Mouse (Mus musculus): Measurements from ENCODE around the gene Mt2.

Gene Mt2

DNA sequence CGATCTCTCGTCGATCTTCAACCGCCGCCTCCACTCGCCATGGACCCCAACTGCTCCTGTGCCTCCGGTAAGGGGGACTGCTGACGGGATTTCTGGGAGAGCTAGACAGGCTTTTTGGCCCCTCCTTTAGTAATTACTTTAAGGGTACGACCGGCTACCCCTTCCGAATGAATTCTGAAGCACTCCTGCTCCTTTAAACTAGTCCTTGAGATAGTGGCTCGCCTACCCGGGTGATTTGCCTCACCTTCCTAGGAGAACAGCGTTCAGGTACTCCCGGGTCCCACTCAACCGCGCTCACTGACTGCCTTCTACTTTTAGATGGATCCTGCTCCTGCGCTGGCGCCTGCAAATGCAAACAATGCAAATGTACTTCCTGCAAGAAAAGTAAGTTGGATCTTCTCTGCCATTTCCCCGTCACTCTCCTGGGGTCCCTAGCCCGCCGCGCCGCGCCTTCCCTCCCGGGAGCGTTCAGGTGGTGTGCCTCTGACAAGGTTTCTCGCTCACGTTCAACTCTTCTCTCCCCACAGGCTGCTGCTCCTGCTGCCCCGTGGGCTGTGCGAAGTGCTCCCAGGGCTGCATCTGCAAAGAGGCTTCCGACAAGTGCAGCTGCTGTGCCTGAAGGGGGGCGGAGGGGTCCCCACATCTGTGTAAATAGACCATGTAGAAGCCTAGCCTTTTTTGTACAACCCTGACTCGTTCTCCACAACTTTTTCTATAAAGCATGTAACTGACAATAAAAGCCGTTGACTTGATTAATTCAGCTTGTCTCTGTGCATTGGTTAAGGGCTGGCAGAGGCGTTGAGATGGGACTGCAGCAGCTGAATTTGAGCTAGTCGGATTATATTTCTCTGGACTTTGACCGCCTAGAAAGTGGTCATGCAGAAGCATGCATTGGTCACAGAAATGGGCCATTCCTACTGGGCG lies 607 bp downstream of the Mt2 start:
- DNase-seq (ENCODE audit: low read depth, low spot score) = no peak

DNA sequence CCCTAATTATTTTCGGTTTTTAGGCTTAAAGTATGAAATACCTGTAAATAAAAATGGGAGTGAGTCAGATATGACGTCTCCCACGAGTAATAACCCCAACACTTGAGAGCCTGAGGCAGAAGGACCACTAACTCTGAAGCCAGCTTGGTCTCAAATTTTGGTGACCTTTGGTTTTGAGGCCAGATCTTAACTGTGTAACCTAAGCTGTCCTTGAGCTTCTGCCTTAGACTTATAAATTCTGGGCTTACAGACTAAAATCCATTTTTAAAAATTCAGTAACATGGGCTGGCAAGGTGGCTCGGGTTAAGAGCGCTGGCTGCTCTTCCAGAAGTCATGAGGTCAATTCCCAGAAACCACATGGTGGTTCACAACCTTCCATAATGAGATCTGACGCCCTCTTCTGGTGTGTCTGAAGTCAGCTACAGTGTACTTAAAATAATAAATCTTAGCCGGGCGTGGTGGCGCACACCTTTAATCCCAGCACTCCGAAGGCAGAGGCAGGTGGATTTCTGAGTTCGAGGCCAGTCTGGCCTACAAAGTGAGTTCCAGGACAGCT lies 1.5 kb downstream of the Mt2 start:
- DNase-seq (ENCODE audit: low read depth, low spot score) = no peak

DNA sequence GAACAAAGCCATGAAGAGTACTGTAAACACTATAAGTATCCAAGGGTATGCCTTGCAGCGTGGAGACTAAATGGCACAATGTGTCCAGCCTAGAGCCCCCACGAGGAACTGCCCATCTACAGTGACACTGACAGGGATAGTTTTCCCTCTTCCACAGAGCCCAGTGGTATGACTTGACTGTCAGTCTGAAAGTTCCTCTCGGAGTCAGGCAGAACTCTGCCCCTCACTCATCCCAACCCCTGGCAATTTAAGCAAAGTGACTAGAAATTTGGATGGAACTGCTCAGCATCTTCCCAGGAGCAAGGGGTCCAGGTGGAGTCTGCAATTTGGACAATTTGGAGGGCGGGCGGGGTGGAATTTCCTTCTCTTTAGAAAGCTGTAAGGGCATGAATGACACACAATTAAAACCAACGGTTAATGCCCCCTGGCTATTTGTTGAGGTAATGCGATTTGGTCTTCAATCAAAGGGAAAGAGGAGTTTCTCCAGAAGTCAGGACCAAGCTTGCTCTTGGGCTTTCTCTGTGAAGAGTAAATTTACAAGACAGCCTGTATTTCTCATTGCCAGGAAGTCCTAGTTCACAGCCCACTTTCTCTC lies 2.3 kb downstream of the Mt2 start:
- no peak for DNase-seq (ENCODE audit: low read depth, low spot score)

DNA sequence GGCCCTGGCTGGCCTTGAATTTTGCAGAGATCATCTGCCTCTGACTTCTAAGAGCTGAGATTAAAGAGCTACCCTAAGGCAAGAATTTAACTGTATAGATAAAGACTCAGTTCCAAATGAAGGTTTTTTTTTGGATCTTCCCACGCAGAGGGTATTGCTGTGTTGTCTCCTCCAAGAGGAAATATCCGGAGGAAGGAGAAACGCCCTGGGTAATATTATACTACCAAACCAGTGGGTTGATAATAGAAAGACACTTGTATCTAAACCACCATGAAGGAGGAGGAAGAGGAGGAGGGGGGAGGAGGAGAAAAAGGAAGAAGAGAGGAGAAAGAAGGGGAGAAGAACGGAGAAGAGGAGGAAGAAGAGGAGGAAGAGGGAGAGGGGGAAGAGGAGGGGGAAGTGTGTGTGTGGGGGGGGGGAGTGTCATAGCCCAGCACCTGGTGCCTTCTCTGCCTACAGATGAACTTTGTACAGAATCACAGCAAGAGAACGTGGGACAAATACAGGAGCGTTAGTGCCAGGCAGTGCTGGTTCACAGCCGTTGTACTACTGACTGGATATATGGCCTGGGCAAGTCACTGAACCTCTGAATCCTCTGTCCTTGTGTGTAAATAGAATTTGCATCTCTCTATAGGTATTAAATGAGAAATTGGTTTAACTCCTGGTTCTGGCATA lies 5.4 kb downstream of the Mt2 start:
- no peak for DNase-seq (ENCODE audit: low read depth, low spot score)

DNA sequence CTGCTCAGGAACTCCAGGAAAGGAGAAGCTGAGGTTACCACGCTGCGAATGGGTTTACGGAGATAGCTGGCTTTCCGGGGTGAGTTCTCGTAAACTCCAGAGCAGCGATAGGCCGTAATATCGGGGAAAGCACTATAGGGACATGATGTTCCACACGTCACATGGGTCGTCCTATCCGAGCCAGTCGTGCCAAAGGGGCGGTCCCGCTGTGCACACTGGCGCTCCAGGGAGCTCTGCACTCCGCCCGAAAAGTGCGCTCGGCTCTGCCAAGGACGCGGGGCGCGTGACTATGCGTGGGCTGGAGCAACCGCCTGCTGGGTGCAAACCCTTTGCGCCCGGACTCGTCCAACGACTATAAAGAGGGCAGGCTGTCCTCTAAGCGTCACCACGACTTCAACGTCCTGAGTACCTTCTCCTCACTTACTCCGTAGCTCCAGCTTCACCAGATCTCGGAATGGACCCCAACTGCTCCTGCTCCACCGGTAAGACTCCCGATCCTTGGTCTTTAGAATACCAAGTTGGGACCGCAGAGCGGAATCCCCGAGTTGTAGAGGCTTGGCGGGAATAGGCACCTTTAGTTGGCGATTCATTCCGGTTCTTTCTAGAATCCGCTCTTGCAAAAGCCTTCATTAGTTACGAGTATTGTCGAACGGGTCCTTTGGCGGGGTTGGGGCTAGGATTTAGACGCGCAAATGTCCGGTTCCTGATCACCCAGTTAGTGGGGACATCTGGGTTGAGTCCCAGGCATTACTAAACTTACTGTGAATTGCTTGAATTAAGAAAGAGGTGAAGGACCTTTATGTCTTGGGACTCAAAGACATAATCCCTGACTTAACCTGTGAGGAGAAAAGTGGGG lies 6.6 kb downstream of the Mt2 start, which contains the start of gene Mt1:
TSS of gene Mt1 (plus strand) at position 226 of the 856 bp plus-strand sequence.
- no peak for DNase-seq (ENCODE audit: low read depth, low spot score)

DNA sequence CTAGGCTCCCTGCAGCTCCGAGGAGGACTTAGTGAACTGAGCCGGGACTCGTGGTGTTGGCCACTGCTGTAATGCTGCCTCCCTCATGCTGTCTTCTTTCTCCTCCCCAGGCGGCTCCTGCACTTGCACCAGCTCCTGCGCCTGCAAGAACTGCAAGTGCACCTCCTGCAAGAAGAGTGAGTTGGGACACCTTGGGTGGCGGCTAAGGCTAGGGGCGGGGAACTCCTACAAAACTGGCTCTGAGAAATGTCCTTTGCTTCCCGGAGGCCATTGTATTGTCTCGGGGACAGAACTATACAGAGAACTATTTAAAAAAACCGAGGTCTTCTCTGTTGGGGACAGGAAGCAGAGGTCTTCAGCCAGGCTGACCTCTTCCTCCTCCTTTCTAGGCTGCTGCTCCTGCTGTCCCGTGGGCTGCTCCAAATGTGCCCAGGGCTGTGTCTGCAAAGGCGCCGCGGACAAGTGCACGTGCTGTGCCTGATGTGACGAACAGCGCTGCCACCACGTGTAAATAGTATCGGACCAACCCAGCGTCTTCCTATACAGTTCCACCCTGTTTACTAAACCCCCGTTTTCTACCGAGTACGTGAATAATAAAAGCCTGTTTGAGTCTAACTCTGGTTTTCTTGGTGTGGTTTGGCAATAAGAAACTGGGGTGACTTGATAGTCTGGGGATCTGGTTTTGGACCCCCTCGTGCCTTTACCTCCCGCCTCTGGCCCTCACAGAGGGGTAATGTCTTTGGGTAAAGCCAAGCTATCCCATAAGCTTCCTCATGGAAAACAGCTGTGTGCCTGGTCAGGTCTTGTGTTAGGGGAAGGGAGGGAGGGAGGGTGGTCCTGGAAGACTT lies 7.5 kb downstream of the Mt2 start:
- DNase-seq (ENCODE audit: low read depth, low spot score) = no peak

- DNase-seq (ENCODE audit: low read depth, low spot score) = no peak
Observed at GRCm38 (mm10) chr8:94180561-94180908, 8.1 kb downstream of the Mt2 start.

DNA sequence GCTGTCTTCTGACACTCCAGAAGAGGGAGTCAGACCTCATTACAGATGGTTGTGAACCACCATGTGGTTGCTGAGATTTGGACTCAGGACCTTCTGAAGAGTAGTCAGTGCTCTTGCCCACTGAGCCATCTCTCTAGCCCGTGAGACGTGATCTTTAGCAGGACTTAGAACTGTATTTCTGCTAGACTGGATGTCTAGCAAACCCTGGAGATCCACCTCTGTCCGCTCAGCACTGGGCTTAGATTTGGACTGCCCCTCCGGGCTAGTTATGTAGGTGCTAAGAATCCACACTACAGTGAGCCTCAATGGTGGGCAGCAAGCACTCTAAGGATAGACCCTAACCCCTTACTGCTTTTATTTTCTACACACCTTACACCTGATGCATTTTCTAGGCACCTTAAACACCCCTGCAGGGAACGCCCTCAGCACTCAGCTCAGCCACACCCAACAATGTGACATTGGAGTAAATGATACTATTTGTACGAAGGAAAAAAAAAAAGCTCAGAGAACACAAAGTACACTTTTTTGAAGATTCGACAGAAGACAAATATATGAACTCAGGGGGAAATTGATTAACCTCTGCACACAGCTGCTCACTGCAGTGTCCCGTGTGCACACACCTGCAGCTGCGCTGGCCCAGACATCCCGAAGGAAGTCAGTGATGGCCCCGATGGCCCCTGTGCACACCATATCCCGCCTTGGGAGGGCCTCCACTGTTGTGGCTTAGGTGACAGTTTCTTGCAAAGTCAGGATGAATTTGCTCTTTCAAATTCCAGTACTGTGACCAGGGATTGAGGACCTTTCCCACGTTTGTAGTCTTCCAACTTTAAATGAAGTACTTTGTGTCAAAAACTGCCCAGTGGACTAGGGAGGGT lies 9.8 kb downstream of the Mt2 start:
- DNase-seq (ENCODE audit: low read depth, low spot score) = no peak

- DNase-seq (ENCODE audit: low read depth, low spot score) = no peak
Observed at GRCm38 (mm10) chr8:94183117-94183516, 10.7 kb downstream of the Mt2 start.

DNA sequence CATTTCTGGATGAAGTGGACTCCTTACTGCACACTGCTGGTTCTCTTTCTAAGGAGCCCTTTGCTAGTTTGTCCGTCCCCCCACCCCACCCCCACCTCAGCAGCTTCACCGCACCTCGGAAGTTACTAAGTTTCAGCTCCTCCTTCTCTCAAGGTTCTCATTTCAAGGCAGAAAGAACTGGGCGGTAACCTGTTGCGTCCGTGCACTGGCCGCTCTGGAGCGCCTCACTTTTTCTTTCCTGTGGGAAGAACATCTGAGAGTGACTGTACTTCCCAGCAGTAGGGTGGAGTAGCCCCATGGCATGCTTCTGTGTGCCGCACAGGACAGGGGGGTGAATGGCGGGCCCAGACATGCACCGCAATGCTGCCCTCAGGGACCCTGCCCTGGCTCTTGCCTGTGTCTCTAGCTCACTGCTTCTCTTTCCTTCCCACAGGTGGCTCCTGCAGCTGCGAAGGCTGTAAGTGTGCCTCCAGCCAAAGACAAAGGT lies 11.9 kb downstream of the Mt2 start:
- DNase-seq (ENCODE audit: low read depth, low spot score) = no peak

GRCm38 (mm10) chr8:94185791-94186190 lies 13.3 kb downstream of the Mt2 start:
- DNase-seq (ENCODE audit: low read depth, low spot score) = no peak

- no peak for DNase-seq (ENCODE audit: low read depth, low spot score)
Observed at GRCm38 (mm10) chr8:94186542-94186941, 14.1 kb downstream of the Mt2 start.

DNA sequence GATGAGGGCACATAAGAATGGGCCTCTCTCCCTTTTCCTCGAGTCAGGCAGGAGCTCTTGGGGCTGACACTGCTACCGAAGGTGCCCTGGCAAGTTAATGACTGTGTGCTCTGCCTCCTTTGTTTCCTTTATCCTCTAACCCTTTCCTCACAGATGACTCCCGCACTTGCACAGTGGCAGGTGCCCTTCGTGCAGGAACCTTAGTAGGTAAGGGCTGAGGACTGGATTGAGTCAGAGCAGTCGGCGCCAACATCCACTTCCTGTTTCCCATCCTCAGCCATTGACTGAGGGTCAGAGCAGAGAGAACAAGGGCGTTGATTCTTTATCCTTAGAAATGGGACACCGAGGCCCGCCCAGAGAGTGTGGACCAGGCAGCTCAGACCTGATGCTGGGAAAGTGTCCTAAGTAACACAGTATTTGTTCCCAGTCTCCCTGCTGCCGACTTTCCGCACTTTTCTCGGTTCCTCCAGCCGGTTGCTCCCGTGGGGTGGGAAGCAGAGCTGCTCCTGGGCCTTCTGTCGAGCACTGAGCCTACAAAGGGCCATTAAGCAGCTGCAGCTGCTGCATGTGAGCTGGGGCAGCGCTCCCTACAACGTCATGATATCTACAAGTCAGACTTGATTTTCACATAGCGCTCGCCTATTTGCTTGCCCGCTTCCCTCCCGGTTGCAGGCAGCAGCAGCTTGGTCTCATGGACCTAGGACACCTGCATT lies 15.0 kb downstream of the Mt2 start:
- no peak for DNase-seq (ENCODE audit: low read depth, low spot score)

DNA sequence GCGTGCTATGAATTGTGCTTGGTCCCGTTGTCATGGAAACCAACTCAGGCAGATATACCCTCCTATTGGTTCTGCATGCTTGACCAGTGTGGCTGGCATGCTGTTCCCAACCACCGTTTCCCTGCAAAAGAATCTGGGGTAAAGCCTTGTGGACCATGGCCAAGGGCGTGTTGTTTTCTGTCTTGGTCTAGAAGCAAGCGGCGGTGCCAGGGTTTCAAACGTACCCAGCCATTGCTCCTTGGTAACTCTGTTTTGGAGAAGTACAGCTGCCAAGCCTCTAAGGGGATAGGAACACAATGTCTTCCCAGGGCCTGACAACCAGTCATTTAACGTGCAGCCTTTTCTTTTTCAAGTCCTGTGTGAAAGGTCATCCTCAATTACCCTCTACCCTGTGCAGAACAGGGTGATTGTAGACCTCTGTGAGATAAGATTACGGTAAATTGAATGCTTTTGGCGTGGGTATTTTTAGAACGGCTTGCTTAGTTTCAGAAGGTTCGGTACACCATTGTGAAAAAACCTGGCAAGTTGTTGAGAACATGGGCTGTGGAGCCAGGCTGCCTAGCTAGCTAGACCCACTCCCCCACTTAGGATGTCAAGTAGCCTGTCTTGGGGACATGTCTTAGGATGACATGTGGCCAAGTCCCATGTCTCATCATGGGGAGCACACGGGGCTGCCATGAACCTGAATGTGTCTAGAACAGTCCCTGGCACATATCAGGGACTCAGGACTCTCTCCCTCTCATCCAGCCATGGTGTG lies 17.0 kb downstream of the Mt2 start:
- no peak for DNase-seq (ENCODE audit: low read depth, low spot score)

GRCm38 (mm10) chr8:94191101-94191691 lies 18.7 kb downstream of the Mt2 start:
- no peak for DNase-seq (ENCODE audit: low read depth, low spot score)

GRCm38 (mm10) chr8:94192926-94193325 lies 20.5 kb downstream of the Mt2 start:
- DNase-seq (ENCODE audit: low read depth, low spot score) = no peak

DNA sequence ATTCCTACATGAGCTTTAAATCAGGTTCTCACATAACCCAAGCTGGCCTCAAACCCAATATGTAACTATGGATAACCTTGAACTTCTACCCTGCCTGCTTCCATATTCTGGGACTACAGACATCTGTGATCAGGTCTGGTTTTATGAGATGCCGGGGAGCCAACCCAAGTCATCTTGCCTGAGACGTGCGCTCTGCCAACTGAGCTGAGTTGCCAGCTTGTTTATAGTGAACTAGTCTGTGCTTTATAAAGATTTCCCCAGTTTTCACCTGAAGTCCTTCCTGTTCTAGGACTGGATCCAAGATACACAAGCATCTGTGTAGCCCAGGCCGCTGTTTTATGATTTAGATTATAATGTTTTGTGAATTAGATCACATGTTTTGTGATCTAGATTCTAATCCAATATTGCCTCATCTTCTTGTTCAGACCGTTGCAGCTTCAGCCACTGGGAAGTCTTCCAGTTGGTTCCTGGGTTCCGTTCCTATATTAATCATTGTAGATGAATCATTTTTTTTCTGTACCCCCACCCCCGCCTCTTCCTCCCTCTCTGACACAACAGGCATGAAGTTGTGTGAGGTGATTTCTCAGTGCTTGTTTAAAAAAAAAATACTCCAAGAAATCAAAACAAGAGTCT lies 22.2 kb downstream of the Mt2 start:
- no peak for DNase-seq (ENCODE audit: low read depth, low spot score)
